Mouse (Mus musculus): Measurements from ENCODE around the gene Id1. TPM values are rescaled to one million over a fixed set of nuclear protein-coding genes. Genes with fewer than 3 reads are reported as not detected.

The Id1 gene
- polyA plus RNA-seq (2012; rRNA removed) = 53.5 and 84.4 TPM in 2 replicates

GRCm38 (mm10) chr2:152736090-152736601 is at the start of gene Id1:
Gene Id1, plus strand, starts transcription at chr2:152736251.
- Histone ChIP-seq H3K4me1 (ENCODE audit: control insufficient read depth, insufficient read depth, insufficient read length) (peaks cover 18% of the 10 kb centered on the region), H3K4me3 (ENCODE audit: extremely low read depth, insufficient read depth, insufficient read length) (peak within 1 kb of the TSS; percentile 56), H3K27ac (ENCODE audit: insufficient read depth, low read length) (peak within 1 kb of the TSS; percentile 51; the same call in 1 of the 2 replicates), H3K27me3 (ENCODE audit: control insufficient read depth, insufficient read depth, low read length) (peaks cover 16% of the 10 kb centered on the region), H3K36me3 (ENCODE audit: control insufficient read depth, insufficient read depth, low read length) (no peaks in the 10 kb centered on the region)
- TF ChIP-seq POLR2A (IDR thresholded peaks at IDR 0.05; ENCODE audit: low read depth, low read length) = peak; percentile 33; the same call in 1 of the 2 replicates
- TF ChIP-seq CTCF (IDR thresholded peaks at IDR 0.05; ENCODE audit: extremely low read depth, insufficient read depth, insufficient read length, insufficient replicate concordance) = no peak
- peak in 1 of 2 experiments; percentile 23 for DNase-seq (ENCODE audit: low read depth in 1 of 2, low spot score in 2 of 2)
- under 1% methylated on average over 28 of the region's 28 CpGs for WGBS

GRCm38 (mm10) chr2:152686399-152686798 is 49.7 kb upstream of the Id1 start:
- H3K4me1 ChIP-seq (ENCODE audit: control insufficient read depth, insufficient read depth, insufficient read length) = no peaks in the 10 kb centered on the region
- no peak overlapping the region for H3K27ac ChIP-seq (ENCODE audit: insufficient read depth, low read length)
- TF ChIP-seq POLR2A (IDR thresholded peaks at IDR 0.05; ENCODE audit: low read depth, low read length) (no peak), CTCF (IDR thresholded peaks at IDR 0.05; ENCODE audit: extremely low read depth, insufficient read depth, insufficient read length, insufficient replicate concordance) (no peak)
- no peak for DNase-seq (ENCODE audit: low read depth in 1 of 2, low spot score in 2 of 2)
- H3K27me3 ChIP-seq (ENCODE audit: control insufficient read depth, insufficient read depth, low read length) = no peaks in the 10 kb centered on the region
- H3K4me3 ChIP-seq (ENCODE audit: extremely low read depth, insufficient read depth, insufficient read length) = no peak overlapping the region
- WGBS = 93% methylated on average over 12 of the region's 12 CpGs
- peaks cover 66% of the 10 kb centered on the region for H3K36me3 ChIP-seq (ENCODE audit: control insufficient read depth, insufficient read depth, low read length)

- WGBS = 91% methylated on average over 45 of the region's 45 CpGs
- Histone ChIP-seq H3K27me3 (ENCODE audit: control insufficient read depth, insufficient read depth, low read length) (no peaks in the 10 kb centered on the region), H3K4me3 (ENCODE audit: extremely low read depth, insufficient read depth, insufficient read length) (0 out of 2 replicates have a peak within 1 kb of the TSS, but pooled peaks have one; percentile 2), H3K27ac (ENCODE audit: insufficient read depth, low read length) (no peak within 1 kb of the TSS), H3K36me3 (ENCODE audit: control insufficient read depth, insufficient read depth, low read length) (peaks cover 62% of the 10 kb centered on the region), H3K4me1 (ENCODE audit: control insufficient read depth, insufficient read depth, insufficient read length) (no peaks in the 10 kb centered on the region)
- peak in 1 of 2 experiments; percentile 31 for DNase-seq (ENCODE audit: low read depth in 1 of 2, low spot score in 2 of 2)
- TF ChIP-seq CTCF (IDR thresholded peaks at IDR 0.05; ENCODE audit: extremely low read depth, insufficient read depth, insufficient read length, insufficient replicate concordance) (no peak), POLR2A (IDR thresholded peaks at IDR 0.05; ENCODE audit: low read depth, low read length) (no peak)
Measured at GRCm38 (mm10) chr2:152686806-152687267, 49.2 kb upstream of the Id1 start, which contains the start of gene Mcts2. Gene Mcts2, plus strand, starts transcription at chr2:152687035.

GRCm38 (mm10) chr2:152691564-152692217 is 44.4 kb upstream of the Id1 start:
- no peaks in the 10 kb centered on the region for H3K4me1 ChIP-seq (ENCODE audit: control insufficient read depth, insufficient read depth, insufficient read length)
- WGBS = 83% methylated on average over 7 of the region's 7 CpGs

GRCm38 (mm10) chr2:152693233-152693632 is 42.8 kb upstream of the Id1 start:
- H3K4me1 ChIP-seq (ENCODE audit: control insufficient read depth, insufficient read depth, insufficient read length) = no peaks in the 10 kb centered on the region
- peak; percentile 32 to 33 for DNase-seq (ENCODE audit: low read depth in 1 of 2, low spot score in 2 of 2)
- 24% methylated on average over 9 of the region's 9 CpGs for whole genome bisulfite sequencing
- no peak overlapping the region for H3K27ac ChIP-seq (ENCODE audit: insufficient read depth, low read length)
- TF ChIP-seq POLR2A (IDR thresholded peaks at IDR 0.05; ENCODE audit: low read depth, low read length) = no peak
- peak; percentile 85; the same call in 1 of the 2 replicates for TF ChIP-seq CTCF (IDR thresholded peaks at IDR 0.05; ENCODE audit: extremely low read depth, insufficient read depth, insufficient read length, insufficient replicate concordance)
- no peak overlapping the region for H3K4me3 ChIP-seq (ENCODE audit: extremely low read depth, insufficient read depth, insufficient read length)
- H3K27me3 ChIP-seq (ENCODE audit: control insufficient read depth, insufficient read depth, low read length) = no peaks in the 10 kb centered on the region
- peaks cover 40% of the 10 kb centered on the region for H3K36me3 ChIP-seq (ENCODE audit: control insufficient read depth, insufficient read depth, low read length)

More at GRCm38 (mm10) chr2:152691564-152692217, 44.4 kb upstream of the Id1 start:
- Histone ChIP-seq H3K36me3 (ENCODE audit: control insufficient read depth, insufficient read depth, low read length) (peaks cover 44% of the 10 kb centered on the region), H3K27me3 (ENCODE audit: control insufficient read depth, insufficient read depth, low read length) (no peaks in the 10 kb centered on the region), H3K4me3 (ENCODE audit: extremely low read depth, insufficient read depth, insufficient read length) (no peak overlapping the region), H3K27ac (ENCODE audit: insufficient read depth, low read length) (no peak overlapping the region)
- TF ChIP-seq CTCF (IDR thresholded peaks at IDR 0.05; ENCODE audit: extremely low read depth, insufficient read depth, insufficient read length, insufficient replicate concordance) (no peak), POLR2A (IDR thresholded peaks at IDR 0.05; ENCODE audit: low read depth, low read length) (no peak)
- DNase-seq (ENCODE audit: low read depth in 1 of 2, low spot score in 2 of 2) = no peak

GRCm38 (mm10) chr2:152693735-152694134 is 42.3 kb upstream of the Id1 start:
- Histone ChIP-seq H3K4me3 (ENCODE audit: extremely low read depth, insufficient read depth, insufficient read length) (no peak overlapping the region), H3K4me1 (ENCODE audit: control insufficient read depth, insufficient read depth, insufficient read length) (no peaks in the 10 kb centered on the region), H3K27ac (ENCODE audit: insufficient read depth, low read length) (no peak overlapping the region), H3K27me3 (ENCODE audit: control insufficient read depth, insufficient read depth, low read length) (no peaks in the 10 kb centered on the region), H3K36me3 (ENCODE audit: control insufficient read depth, insufficient read depth, low read length) (peaks cover 39% of the 10 kb centered on the region)
- WGBS = 92% methylated on average over 13 of the region's 13 CpGs
- TF ChIP-seq POLR2A (IDR thresholded peaks at IDR 0.05; ENCODE audit: low read depth, low read length) (no peak), CTCF (IDR thresholded peaks at IDR 0.05; ENCODE audit: extremely low read depth, insufficient read depth, insufficient read length, insufficient replicate concordance) (no peak)
- DNase-seq (ENCODE audit: low read depth in 1 of 2, low spot score in 2 of 2) = no peak
